Mouse (Mus musculus): Measurements from ENCODE around the gene Serpina3n.
A peak's percentile ranks its signal among the peaks of the same experiment; 100 is the strongest.
"Not testable (repeated sequence)": the region's sequence is repeated elsewhere in the genome, so short reads cannot be mapped to it uniquely, and the experiment has no call there.

The Serpina3n gene

DNA sequence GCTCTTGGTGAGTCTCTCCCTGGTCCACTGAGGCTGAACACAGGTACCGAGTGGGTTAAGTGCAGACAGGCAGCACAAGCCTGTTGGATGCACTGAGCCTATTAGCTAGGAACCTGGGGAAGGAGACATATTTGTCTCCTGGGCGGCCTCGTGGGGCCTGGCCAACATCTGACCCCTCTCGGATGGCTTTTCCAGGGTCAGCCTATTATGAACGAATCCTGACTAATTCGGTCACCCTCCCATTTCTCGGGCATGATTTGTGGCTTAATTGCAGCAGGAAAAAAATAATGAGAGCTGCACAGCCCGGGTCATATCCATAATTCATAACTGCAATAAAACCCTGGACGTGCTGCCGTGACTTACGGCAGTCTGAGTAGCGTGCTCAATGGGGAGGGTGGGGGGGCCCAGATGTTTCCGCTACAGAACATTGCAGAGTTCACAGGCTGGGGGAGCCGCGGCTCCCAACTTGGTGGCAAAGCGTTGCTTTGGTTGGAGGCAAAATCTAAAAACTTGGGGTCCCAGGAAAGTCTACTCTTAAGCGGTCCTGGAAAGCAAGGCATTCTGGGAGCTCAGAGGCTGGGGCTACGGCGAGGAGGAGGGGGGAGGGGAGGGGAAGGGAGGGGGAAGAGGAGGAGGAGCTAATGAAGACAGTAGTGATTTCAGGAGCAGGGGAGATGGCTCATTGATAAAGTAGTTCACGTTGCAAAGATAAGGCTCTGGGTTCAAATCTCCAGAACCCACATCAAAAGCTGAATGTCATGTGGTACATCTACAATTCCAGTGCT, 27.6 kb downstream of the Serpina3n start:
- no peak for DNase-seq (ENCODE audit: low spot score)

DNA sequence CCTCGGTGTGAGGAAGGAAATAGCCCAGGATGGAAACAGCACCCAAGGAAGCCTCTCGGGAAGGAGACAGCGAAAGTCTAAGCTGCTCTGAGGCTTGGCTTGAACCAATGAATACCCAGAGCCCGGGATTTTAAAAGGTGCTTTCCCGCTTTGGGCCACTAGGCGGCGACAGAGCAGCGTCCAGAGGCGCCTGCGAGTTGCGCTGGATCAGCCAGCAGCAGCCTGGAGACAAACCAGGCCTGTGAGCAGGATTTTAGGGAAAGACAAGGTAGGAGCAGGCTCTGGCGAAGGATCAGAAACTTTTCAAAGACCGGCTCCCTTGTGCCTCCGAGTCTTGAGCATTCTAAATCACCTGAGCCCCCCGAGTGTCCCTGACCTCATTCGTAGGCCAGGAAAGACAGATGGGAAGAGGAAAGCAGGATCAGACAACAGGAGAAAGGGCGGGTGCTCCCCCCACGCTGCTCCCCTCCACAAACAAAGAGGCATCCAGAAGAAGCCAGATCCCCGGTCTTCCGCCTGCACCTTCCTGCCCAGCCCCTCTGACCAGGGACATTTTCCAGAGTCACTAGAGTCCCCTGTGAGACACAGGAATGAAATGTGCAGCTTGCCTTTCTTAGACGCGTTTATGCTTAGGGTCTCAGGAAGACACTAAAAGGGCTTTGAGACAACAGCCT, 33.7 kb downstream of the Serpina3n start:
- DNase-seq (ENCODE audit: low spot score): peak; percentile 84

DNA sequence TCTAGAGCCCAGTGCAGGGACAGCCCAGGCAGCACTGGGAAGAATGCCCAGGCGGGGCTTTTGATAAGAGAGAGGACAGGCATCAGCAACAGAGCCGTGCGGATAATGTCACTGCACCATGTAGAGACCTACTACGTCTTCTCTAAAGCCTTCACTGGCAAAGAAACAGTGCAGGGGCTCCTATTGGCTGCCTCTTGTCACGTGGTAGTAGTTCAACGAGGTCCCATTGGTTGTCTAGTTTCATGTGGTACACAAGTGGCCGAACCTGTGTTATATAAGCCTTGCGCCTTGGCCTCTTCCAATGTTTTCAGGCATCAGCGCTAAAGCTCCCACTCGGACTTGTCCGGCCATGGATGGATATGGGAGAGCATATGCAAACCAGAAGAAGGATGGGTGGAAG, 37.2 kb downstream of the Serpina3n start:
- no peak for DNase-seq (ENCODE audit: low spot score)

DNA sequence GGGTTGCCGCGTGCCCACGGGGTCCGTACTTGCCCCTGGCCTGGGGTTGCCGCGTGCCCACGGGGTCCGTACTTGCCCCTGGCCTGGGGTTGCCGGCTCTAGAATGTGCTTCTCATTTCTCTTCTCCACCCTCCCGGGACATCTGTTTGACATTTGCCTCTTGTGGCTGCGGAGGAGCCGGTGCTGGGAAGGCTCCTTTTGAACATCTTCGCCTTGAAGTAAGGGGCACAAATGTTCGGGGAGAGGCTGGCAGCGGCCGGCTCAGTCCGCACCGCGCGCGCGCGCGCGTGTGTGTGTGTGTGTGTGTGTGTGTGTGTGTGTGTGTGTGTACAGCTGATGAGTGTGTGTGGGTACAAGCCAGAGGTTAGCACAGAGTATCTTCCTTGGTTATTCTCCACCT, 40.5 kb downstream of the Serpina3n start:
- not testable (repeated sequence) for DNase-seq (ENCODE audit: low spot score)

DNA sequence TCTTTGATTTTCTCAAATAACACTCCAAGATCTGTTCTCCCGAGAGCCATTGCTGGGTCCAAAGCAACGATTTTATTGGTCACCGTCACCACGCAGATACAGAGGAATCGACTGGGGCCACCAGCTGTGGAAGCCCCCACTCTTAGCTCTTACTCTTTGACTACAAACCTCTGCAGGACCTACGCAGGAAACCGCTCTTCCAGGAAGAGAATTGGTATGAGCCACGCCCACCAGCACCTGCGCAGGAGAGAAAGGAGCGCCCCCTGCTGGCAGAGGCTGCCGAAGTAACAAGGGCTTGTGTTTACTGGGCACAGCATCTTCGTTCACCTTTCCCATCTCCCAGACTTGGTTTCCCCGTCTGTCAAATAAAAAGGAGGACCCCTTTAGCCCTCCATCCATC, 41.6 kb downstream of the Serpina3n start:
- DNase-seq (ENCODE audit: low spot score): no peak

DNA sequence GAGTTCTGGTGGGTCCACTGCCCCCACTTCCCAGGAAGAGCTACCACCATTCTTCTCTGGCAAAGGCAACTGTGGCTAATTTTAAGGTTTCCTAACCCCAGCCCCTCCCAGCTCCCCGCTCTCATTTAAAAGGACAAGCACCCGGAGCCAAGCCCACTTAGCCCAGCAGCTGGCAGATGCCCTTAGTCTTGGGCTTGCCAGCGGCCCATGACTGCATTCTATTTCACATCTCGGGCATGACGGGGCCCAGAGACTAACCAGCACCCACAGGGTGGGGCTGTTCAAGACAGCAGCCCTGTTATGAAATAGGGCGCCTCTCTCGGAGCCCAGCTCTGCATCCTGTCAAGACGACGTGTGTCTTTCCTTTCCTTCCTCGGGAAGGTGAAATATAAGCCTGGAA, 43.7 kb downstream of the Serpina3n start:
- no peak for DNase-seq (ENCODE audit: low spot score)

DNA sequence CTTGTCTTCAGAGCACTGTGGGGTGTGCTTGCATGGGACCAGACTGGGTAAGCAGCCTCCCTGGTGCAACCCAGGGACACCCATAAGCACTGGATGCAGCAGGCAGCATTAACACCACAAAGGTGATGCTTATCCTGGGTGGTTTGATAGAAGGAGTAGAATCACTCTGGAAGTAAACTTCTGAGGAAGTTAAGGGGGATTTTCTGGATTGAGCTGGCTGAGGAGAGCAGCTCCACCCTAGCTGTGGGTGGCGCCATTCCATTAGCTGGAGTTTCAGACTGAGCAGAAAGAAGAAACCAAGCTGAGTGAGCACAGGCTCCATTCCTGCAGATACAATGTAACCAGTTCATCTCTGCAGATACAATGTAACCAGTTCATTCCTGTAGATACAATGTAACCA, 46.5 kb downstream of the Serpina3n start:
- no peak for DNase-seq (ENCODE audit: low spot score)

DNA sequence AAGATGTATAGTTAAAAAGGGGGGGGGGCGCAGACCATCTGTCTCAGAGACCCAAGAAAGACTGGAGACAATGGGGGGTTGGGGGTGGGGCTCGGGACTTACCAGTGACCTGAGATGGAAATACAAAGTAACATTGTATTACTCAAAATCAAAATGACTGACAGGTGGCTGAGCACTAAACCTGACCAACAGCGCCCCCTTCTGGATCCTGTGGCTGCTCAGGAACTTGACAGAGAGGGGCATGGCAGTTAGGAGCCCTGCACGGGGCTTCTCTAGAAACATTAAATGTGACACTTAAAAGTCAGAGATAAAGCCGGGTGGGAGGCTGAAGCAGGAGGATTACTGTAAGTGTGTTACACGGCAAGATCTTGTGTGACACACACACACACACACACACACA, 52.8 kb downstream of the Serpina3n start:
- DNase-seq (ENCODE audit: low spot score): no peak

DNA sequence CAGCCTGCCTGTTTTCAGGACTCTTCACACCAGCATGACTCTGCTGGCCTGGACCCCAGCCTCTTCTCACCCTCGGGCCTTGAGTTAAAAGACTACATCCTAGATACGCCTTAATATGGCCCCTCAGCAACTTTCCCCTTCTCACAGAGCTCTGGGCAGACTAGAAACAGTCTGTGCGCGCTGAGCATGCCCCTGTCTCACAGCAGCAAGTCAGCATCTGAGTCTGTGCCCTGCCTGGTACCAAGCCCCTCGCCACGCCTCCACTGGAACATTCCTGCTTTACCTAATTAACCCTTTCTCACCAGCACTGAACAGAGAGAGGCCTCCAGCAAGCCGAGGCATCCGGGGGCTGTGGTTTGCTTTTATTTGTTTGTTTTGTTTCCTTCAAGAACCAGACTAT, 54.8 kb downstream of the Serpina3n start:
- no peak for DNase-seq (ENCODE audit: low spot score)
